16 mouse cellular contexts compared by ENCODE assay signal in genomic region chr4:111443906-111444615, GRCm38 (mm10). TPM values are rescaled to one million over a fixed set of nuclear protein-coding genes. Genes with fewer than 3 reads are reported as not detected.
DNase-seq lines count a peak whose midpoint lies in the region; ATAC-seq and TF ChIP-seq lines count a peak whose summit lies in the region.
"Had no signal": no experiment of that assay in that cellular context is flagged by ENCODE, and none has a peak within 500 bp of the region (broad histone marks: within the 10 kb centered on the region; RNA-seq: fewer than 3 reads in every experiment).

No protein-coding gene starts in this region.

- H3K9me3 ChIP-seq in embryonic facial prominence, embryonic 14.5 days (ENCODE audit: control insufficient read depth, low read length), result no peaks in the 10 kb centered on the region
- H3K9me3 ChIP-seq in hindbrain, embryonic 10.5 days, result no peaks in the 10 kb centered on the region
- H3K9me3 ChIP-seq in midbrain, embryonic 15.5 days, result no peaks in the 10 kb centered on the region
- H3K9me3 ChIP-seq: limb, embryonic 12.5 days; megakaryocyte, embryonic 14.5 days had no signal

- no peak overlapping the region for H3K4me2 ChIP-seq in embryonic facial prominence, embryonic 14.5 days (ENCODE audit: low read depth, low read length)
- no peak overlapping the region for H3K4me2 ChIP-seq in midbrain, embryonic 15.5 days
- H3K4me2 ChIP-seq: limb, embryonic 12.5 days had no signal

- no peak overlapping the region for H3K9ac ChIP-seq in embryonic facial prominence, embryonic 14.5 days (ENCODE audit: low read depth, low read length)
- H3K9ac ChIP-seq in midbrain, embryonic 15.5 days, result no peak overlapping the region; the same call in 1 of the 2 replicates
- H3K9ac ChIP-seq: limb, embryonic 12.5 days had no signal

- peak in 1 of 2 experiments; percentile 34 for DNase-seq in layer of hippocampus, adult 2 months (ENCODE audit: low spot score in 2 of 2)
- no peak for DNase-seq in layer of hippocampus, adult 9-10 months (ENCODE audit: low spot score)
- peak; percentile 41 for DNase-seq in embryonic facial prominence, embryonic 14.5 days (ENCODE audit: low spot score)
- no peak for DNase-seq in hindbrain, embryonic 10.5 days (ENCODE audit: low spot score)
- no peak for DNase-seq in urinary bladder, postnatal 10 days (ENCODE audit: low spot score)
- DNase-seq in kidney, adult 9 months, result no peak
- DNase-seq: adrenal gland, postnatal 36 days; heart, adult 2 months; lung, adult 18-20 months had no signal

- H3K4me1 ChIP-seq in embryonic facial prominence, embryonic 14.5 days (ENCODE audit: control insufficient read depth, insufficient read depth, low read length), result peaks cover 21% of the 10 kb centered on the region
- H3K4me1 ChIP-seq in hindbrain, embryonic 10.5 days (replicated peaks), result peaks cover 43% of the 10 kb centered on the region
- peaks cover 51% of the 10 kb centered on the region for H3K4me1 ChIP-seq in midbrain, embryonic 15.5 days

- no peaks in the 10 kb centered on the region for H3K27me3 ChIP-seq in embryonic facial prominence, embryonic 14.5 days (replicated peaks; ENCODE audit: control insufficient read depth, insufficient read depth, low read length)
- peaks cover 19% of the 10 kb centered on the region for H3K27me3 ChIP-seq in hindbrain, embryonic 10.5 days (ENCODE audit: insufficient read depth, poor library complexity, severe bottlenecking)
- no peaks in the 10 kb centered on the region for H3K27me3 ChIP-seq in midbrain, embryonic 15.5 days (replicated peaks)
- H3K27me3 ChIP-seq: limb, embryonic 12.5 days; megakaryocyte, embryonic 14.5 days; Patski had no signal

- peak overlapping the region; percentile 57 for H3K27ac ChIP-seq in layer of hippocampus, adult 2 months
- peak overlapping the region; percentile 55; the same call in 1 of the 2 replicates for H3K27ac ChIP-seq in embryonic facial prominence, embryonic 14.5 days (replicated peaks; ENCODE audit: low read depth, low read length)
- H3K27ac ChIP-seq in hindbrain, embryonic 10.5 days, result peak overlapping the region; percentile 71
- H3K27ac ChIP-seq in midbrain, embryonic 15.5 days, result peak overlapping the region; percentile 76
- H3K27ac ChIP-seq: heart, adult 2 months; limb, embryonic 12.5 days had no signal

- peaks cover 45% of the 10 kb centered on the region for H3K36me3 ChIP-seq in embryonic facial prominence, embryonic 14.5 days (ENCODE audit: control insufficient read depth, insufficient read depth, low read length)
- H3K36me3 ChIP-seq in hindbrain, embryonic 10.5 days, result peaks cover 35% of the 10 kb centered on the region
- H3K36me3 ChIP-seq in midbrain, embryonic 15.5 days (replicated peaks), result peaks cover 2% of the 10 kb centered on the region; the same call in 1 of the 2 replicates

- H3K4me3 ChIP-seq in layer of hippocampus, adult 2 months, result no peak overlapping the region; the same call in 1 of the 2 replicates
- H3K4me3 ChIP-seq in embryonic facial prominence, embryonic 14.5 days (ENCODE audit: low read depth, low read length), result no peak overlapping the region
- H3K4me3 ChIP-seq in hindbrain, embryonic 10.5 days, result no peak overlapping the region
- H3K4me3 ChIP-seq in midbrain, embryonic 15.5 days, result no peak overlapping the region
- H3K4me3 ChIP-seq: heart, adult 2 months; limb, embryonic 12.5 days; megakaryocyte, embryonic 14.5 days had no signal

- TF ChIP-seq CTCF in layer of hippocampus, adult 2 months (conservative IDR thresholded peaks at IDR 0.05), result no peak

- 64% methylated on average over 10 of the region's 10 CpGs for WGBS in embryonic facial prominence, embryonic 14.5 days
- 53% methylated on average over 10 of the region's 10 CpGs for WGBS in hindbrain, embryonic 10.5 days
- 26% methylated on average over 10 of the region's 10 CpGs for WGBS in midbrain, embryonic 15.5 days

- no peak for ATAC-seq in embryonic facial prominence, embryonic 14.5 days (ENCODE audit: low read depth)
- peak; percentile 51 for ATAC-seq in midbrain, embryonic 15.5 days (replicated peaks)
- ATAC-seq in cerebellum, adult (ENCODE audit: insufficient number of reproducible peaks, low FRiP score, low TSS enrichment), result no peak
- ATAC-seq: CD4-positive, CD25-positive, alpha-beta regulatory T cell, adult 4 months; intestine, embryonic 16.5 days; Patski had no signal

RNA-seq across cellular contexts. Expression of gene Bend5, which starts 29.3 kb away (rescaled TPM):
- 10 to 100 TPM; 13.1 to 13.5 TPM for total RNA-seq in layer of hippocampus, adult 2 months (2021)
- polyA plus RNA-seq in embryonic facial prominence, embryonic 14.5 days (2014; fragmentation: Nextera tagmentation; extraction: Ambion mirVana), result 63.6 and 68.5 TPM in 2 replicates
- polyA plus RNA-seq in hindbrain, embryonic 10.5 days (2016; fragmentation: Nextera tagmentation; extraction: Ambion mirVana), result 25.6 and 35.7 TPM in 2 replicates
- 77.5 and 78.7 TPM in 2 replicates for polyA plus RNA-seq in midbrain, embryonic 15.5 days (2015; fragmentation: Nextera tagmentation; extraction: Ambion mirVana)
